Mouse (Mus musculus): ENCODE data around the gene Fuom. TPM values are rescaled to one million over a fixed set of nuclear protein-coding genes. Genes with fewer than 3 reads are reported as not detected.

Fuom gene
- polyA plus RNA-seq, 1 experiment from 2014 or later, result 23.9 TPM

DNA sequence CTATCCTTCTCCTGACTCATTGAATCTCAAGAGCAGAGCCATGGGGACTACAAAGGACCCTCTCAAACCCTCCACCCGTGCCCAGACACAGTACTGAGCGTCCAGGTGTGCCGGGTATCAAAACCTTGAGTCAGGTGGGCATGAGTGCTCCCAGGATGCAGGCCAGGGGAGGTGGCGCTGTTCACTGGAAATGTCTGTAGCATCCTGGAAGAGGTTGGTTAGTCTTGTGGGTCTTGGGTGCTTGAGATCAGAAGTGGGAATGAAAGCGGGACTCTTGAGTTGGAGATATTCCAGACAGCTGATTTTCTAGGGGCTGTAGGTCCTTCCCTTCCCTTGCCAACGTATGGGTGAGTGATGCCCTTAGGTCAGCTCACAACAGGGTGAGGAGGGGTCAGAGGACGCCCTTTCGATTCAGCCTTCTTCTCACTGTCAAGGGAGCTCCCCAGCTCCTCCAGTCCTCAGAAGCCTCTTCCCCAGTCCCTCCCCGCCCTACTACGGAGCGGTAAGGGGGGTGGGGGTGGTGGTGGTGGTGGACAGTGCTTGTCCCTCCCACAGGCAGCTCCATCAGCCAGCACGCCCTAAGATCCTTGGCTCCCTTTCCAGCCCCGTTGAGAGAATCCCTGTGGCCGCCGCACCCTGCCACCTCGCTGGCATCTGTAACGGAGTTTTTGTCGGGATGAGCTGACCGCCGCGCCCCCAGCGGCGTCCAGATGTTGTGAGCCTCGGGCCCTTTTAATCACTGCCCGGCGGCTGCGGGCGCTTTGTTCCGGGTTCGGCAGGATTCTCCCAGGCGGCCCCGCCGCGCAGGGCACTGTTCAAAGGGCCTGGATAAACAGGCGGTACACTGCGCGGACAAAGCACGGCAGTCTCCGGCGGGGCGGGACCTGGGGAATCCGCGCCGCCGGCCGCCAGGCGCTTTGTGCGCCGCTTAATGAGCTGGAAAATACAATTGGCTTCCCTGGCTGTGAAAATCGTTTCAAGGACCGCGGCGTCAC, 44.5 kb downstream of the Fuom start:
- H3K4me1 ChIP-seq (ENCODE audit: control insufficient read depth, insufficient read depth, low read length), result peaks cover 51% of the 10 kb centered on the region
- peaks cover 58% of the 10 kb centered on the region for H3K27me3 ChIP-seq (ENCODE audit: control insufficient read depth, insufficient read depth, low read length)
- 1% methylated on average over 53 of the region's 53 CpGs for WGBS
- peak overlapping the region; percentile 82 for H3K9ac ChIP-seq (replicated peaks; ENCODE audit: low read length)
- peak overlapping the region; percentile 43 for H3K4me3 ChIP-seq (replicated peaks; ENCODE audit: low read depth, low read length)
- H3K4me2 ChIP-seq (ENCODE audit: low read length), result peak overlapping the region; percentile 80
- DNase-seq (peak; percentile 90), ATAC-seq (ENCODE audit: low FRiP score, low TSS enrichment) (peak; percentile 76)
- H3K36me3 ChIP-seq (ENCODE audit: control insufficient read depth, insufficient read depth, low read length), result no peaks in the 10 kb centered on the region
- H3K9me3 ChIP-seq (ENCODE audit: control insufficient read depth, low read length), result no peaks in the 10 kb centered on the region
- peak overlapping the region; percentile 89 for H3K27ac ChIP-seq (replicated peaks; ENCODE audit: low read depth, low read length)

DNA sequence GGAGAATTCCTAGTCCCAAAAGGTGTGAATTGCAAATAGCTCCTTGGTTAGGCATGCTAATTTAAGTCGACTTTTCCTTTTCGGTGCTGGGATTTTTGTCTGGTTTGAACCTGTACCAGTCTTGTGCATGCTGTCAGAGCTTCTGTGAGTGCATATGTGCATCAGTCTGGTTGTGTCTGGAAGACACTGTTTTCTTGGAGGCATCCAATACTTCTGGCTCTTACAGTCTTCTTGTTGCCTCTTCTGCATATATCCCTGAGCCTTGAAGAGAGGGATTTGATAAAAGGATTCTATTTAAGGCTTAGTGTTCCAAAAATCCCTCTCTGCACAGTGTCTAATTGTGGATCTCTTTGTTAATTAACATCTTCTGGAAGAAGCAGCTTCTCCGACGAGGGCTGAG, 48.1 kb downstream of the Fuom start:
- no peaks in the 10 kb centered on the region for H3K9me3 ChIP-seq (ENCODE audit: control insufficient read depth, low read length)
- no peak overlapping the region for H3K4me2 ChIP-seq (ENCODE audit: low read length)
- no peak overlapping the region for H3K9ac ChIP-seq (replicated peaks; ENCODE audit: low read length)
- 81% methylated on average over 4 of the region's 4 CpGs for WGBS
- peaks cover 78% of the 10 kb centered on the region for H3K27me3 ChIP-seq (ENCODE audit: control insufficient read depth, insufficient read depth, low read length)
- H3K4me1 ChIP-seq (ENCODE audit: control insufficient read depth, insufficient read depth, low read length), result peaks cover 27% of the 10 kb centered on the region
- no peaks in the 10 kb centered on the region for H3K36me3 ChIP-seq (ENCODE audit: control insufficient read depth, insufficient read depth, low read length)
- no peak overlapping the region for H3K27ac ChIP-seq (replicated peaks; ENCODE audit: low read depth, low read length)
- H3K4me3 ChIP-seq (replicated peaks; ENCODE audit: low read depth, low read length), result no peak overlapping the region
- no peak for DNase-seq
- no peak for ATAC-seq (ENCODE audit: low FRiP score, low TSS enrichment)

DNA sequence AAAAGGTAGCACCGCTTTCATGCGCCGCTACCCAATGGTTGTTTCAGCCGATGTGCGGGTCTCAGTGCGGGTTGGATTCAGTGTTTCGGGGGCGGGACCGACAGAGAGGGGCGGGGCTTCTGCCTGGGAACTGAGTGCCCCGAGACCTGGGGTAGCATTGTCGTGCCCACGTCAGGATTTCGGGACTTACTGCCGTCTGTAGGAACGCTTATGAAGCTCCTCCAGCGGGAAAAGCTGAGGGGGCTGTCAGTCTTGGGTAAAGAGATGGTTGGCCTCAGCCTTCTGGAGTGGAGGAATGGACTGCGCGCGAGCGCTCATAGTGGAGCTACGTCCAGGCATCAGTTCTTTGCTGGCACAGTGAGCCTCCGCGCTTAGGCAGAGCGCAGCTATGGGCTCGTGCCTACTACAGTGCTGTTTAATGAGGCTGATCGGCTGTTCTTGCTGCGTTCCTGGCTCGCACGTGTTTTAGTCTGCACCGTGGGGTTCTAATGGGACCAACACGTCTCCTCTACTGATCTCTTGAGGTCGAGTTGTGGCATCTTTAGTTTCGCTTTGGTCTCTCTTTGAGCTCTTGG, 53.0 kb downstream of the Fuom start:
- Histone ChIP-seq H3K4me1 (ENCODE audit: control insufficient read depth, insufficient read depth, low read length) (peaks cover 19% of the 10 kb centered on the region; the same call in 1 of the 2 replicates), H3K27ac (replicated peaks; ENCODE audit: low read depth, low read length) (no peak overlapping the region), H3K9ac (replicated peaks; ENCODE audit: low read length) (no peak overlapping the region), H3K4me2 (ENCODE audit: low read length) (peak overlapping the region; percentile 53), H3K9me3 (ENCODE audit: control insufficient read depth, low read length) (no peaks in the 10 kb centered on the region), H3K4me3 (replicated peaks; ENCODE audit: low read depth, low read length) (peak overlapping the region; percentile 34), H3K27me3 (ENCODE audit: control insufficient read depth, insufficient read depth, low read length) (peaks cover 100% of the 10 kb centered on the region), H3K36me3 (ENCODE audit: control insufficient read depth, insufficient read depth, low read length) (no peaks in the 10 kb centered on the region)
- DNase-seq, result peak; percentile 74
- no peak; the same call in 1 of the 2 replicates for ATAC-seq (ENCODE audit: low FRiP score, low TSS enrichment)
- under 1% methylated on average over 34 of the region's 34 CpGs for WGBS

DNA sequence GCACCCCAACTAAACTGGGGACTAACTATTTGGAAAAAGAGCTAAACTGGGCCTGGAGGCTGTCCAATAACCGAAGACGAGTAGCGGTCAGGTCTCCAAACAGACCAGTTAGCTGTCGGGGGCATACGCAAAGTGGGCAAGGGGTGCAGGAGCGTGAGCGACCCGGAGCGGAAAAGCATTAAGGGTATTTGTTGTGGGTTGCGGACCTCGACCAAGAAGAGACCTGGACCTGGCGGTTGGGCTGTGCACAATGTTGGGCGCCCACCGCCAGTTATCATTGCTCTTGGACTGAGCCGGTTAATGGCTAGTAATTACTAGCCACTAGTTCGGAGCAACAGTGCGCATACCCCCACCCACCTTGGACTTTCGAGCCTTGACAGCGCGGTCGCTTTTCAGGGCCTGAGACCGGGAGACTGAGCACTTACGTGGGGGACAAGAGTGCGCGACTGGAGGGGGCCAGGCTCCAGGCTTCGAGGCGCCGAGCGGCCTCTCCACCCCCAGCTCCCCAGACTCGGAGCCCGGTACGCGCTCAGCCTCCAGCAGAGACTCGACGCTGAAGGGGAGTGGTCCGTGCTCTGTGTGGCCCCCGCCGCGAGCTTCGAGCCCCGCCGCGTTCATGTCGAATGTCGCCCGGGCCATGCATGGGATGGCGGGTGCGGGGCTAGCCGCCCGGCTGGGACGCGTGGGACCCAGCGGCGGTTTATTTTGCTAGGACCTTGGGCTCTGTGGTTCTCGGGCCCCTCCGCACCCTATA, 53.7 kb downstream of the Fuom start, which contains the start of gene Msx3:
Msx3 (minus strand) TSS at position 729 of the 754 bp plus-strand sequence.
- DNase-seq, result peak; percentile 14
- ATAC-seq (ENCODE audit: low FRiP score, low TSS enrichment), result no peak; the same call in 1 of the 2 replicates
- H3K27ac ChIP-seq (replicated peaks; ENCODE audit: low read depth, low read length), result no peak within 1 kb of the TSS
- peaks cover 96% of the 10 kb centered on the region for H3K27me3 ChIP-seq (ENCODE audit: control insufficient read depth, insufficient read depth, low read length)
- H3K4me2 ChIP-seq (ENCODE audit: low read length), result peak within 1 kb of the TSS; percentile 53
- H3K4me1 ChIP-seq (ENCODE audit: control insufficient read depth, insufficient read depth, low read length), result peaks cover 19% of the 10 kb centered on the region; the same call in 1 of the 2 replicates
- WGBS, result under 1% methylated on average over 56 of the region's 56 CpGs
- no peaks in the 10 kb centered on the region for H3K9me3 ChIP-seq (ENCODE audit: control insufficient read depth, low read length)
- H3K4me3 ChIP-seq (replicated peaks; ENCODE audit: low read depth, low read length), result peak within 1 kb of the TSS; percentile 34
- no peaks in the 10 kb centered on the region for H3K36me3 ChIP-seq (ENCODE audit: control insufficient read depth, insufficient read depth, low read length)
- H3K9ac ChIP-seq (replicated peaks; ENCODE audit: low read length), result no peak within 1 kb of the TSS; the same call in 1 of the 2 replicates

DNA sequence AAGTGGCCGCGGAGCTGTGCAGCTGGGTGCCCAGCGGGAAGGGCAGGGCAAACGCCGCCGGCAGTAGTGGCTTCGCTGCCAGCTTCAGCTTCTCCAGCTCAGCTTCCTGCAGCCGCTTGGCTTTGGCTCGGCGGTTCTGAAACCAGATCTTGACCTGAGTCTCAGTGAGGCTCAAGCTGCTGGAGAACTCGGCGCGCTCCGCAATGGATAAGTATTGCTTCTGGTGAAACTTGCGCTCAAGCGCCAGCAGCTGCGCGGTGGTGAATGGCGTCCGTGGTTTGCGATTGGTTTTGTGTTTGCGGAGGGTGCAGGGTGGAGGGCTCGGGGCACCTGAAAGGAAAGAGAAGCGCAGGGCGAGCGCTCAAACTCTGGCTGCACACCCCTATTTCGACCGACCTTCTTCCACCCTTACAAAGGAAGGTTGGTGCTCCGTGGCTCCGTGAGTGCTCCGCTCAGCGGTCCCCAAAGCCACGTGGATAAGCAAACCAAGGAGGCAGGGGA, 54.4 kb downstream of the Fuom start:
- DNase-seq, result peak; percentile 61
- Histone ChIP-seq H3K9me3 (ENCODE audit: control insufficient read depth, low read length) (no peaks in the 10 kb centered on the region), H3K9ac (replicated peaks; ENCODE audit: low read length) (no peak overlapping the region; the same call in 1 of the 2 replicates), H3K4me2 (ENCODE audit: low read length) (peak overlapping the region; percentile 53), H3K4me1 (ENCODE audit: control insufficient read depth, insufficient read depth, low read length) (peaks cover 19% of the 10 kb centered on the region; the same call in 1 of the 2 replicates), H3K27ac (replicated peaks; ENCODE audit: low read depth, low read length) (no peak overlapping the region), H3K27me3 (ENCODE audit: control insufficient read depth, insufficient read depth, low read length) (peaks cover 90% of the 10 kb centered on the region), H3K4me3 (replicated peaks; ENCODE audit: low read depth, low read length) (peak overlapping the region; percentile 34), H3K36me3 (ENCODE audit: control insufficient read depth, insufficient read depth, low read length) (no peaks in the 10 kb centered on the region)
- under 1% methylated on average over 33 of the region's 33 CpGs for WGBS
- no peak for ATAC-seq (ENCODE audit: low FRiP score, low TSS enrichment)

Other genes with a start within 250 kb of the Fuom start
- 20.6 and 22.9 TPM in 2 replicates for gene Kndc1, start 207.7 kb downstream of the Fuom start, polyA plus RNA-seq (2014; fragmentation: Nextera tagmentation; extraction: Ambion mirVana)
- gene Utf1, start 158.7 kb downstream of the Fuom start, polyA plus RNA-seq (2014; fragmentation: Nextera tagmentation; extraction: Ambion mirVana), result not detected in 2 replicates
- gene 6430531B16Rik, start 123.7 kb downstream of the Fuom start, polyA plus RNA-seq (2014; fragmentation: Nextera tagmentation; extraction: Ambion mirVana), result 0.74 and 0.76 TPM in 2 replicates
- 2.8 and 3.6 TPM in 2 replicates for gene Adam8, start 109.9 kb downstream of the Fuom start, polyA plus RNA-seq (2014; fragmentation: Nextera tagmentation; extraction: Ambion mirVana)
- gene Zfp511, start 66.0 kb downstream of the Fuom start, polyA plus RNA-seq (2014; fragmentation: Nextera tagmentation; extraction: Ambion mirVana), result 51.5 and 55.9 TPM in 2 replicates
- 58.6 and 64.7 TPM in 2 replicates for gene Tubgcp2, start 65.8 kb downstream of the Fuom start, polyA plus RNA-seq (2014; fragmentation: Nextera tagmentation; extraction: Ambion mirVana)
- gene Msx3, start 53.4 kb downstream of the Fuom start, polyA plus RNA-seq (2014; fragmentation: Nextera tagmentation; extraction: Ambion mirVana), result 5.1 and 5.8 TPM in 2 replicates
- gene Caly, start 19.9 kb downstream of the Fuom start, polyA plus RNA-seq (2014; fragmentation: Nextera tagmentation; extraction: Ambion mirVana), result 184 and 275 TPM in 2 replicates
- gene Prap1, start 9.0 kb downstream of the Fuom start, polyA plus RNA-seq (2014; fragmentation: Nextera tagmentation; extraction: Ambion mirVana), result not detected in 2 replicates
- gene Paox, start 13.4 kb upstream of the Fuom start, polyA plus RNA-seq (2014; fragmentation: Nextera tagmentation; extraction: Ambion mirVana), result 5.5 and 6.7 TPM in 2 replicates
- gene Echs1, start 14.0 kb upstream of the Fuom start, polyA plus RNA-seq (2014; fragmentation: Nextera tagmentation; extraction: Ambion mirVana), result 129 TPM in 2 replicates
- gene Mtg1, start 35.1 kb upstream of the Fuom start, polyA plus RNA-seq (2014; fragmentation: Nextera tagmentation; extraction: Ambion mirVana), result 30.0 and 34.7 TPM in 2 replicates
- 14.4 and 15.1 TPM in 2 replicates for gene Sprn, start 52.4 kb upstream of the Fuom start, polyA plus RNA-seq (2014; fragmentation: Nextera tagmentation; extraction: Ambion mirVana)
- gene Olfr522, start 62.3 kb upstream of the Fuom start, polyA plus RNA-seq (2014; fragmentation: Nextera tagmentation; extraction: Ambion mirVana), result not detected in 2 replicates
- not detected in 2 replicates for gene Olfr523, start 70.8 kb upstream of the Fuom start, polyA plus RNA-seq (2014; fragmentation: Nextera tagmentation; extraction: Ambion mirVana)
- gene Olfr524, start 103.5 kb upstream of the Fuom start, polyA plus RNA-seq (2014; fragmentation: Nextera tagmentation; extraction: Ambion mirVana), result not detected in 2 replicates
- gene Cd163l1, start 115.8 kb upstream of the Fuom start, polyA plus RNA-seq (2014; fragmentation: Nextera tagmentation; extraction: Ambion mirVana), result not detected in 2 replicates
- not detected in 2 replicates for gene 5830411N06Rik, start 144.8 kb upstream of the Fuom start, polyA plus RNA-seq (2014; fragmentation: Nextera tagmentation; extraction: Ambion mirVana)
- not detected in 2 replicates for gene Olfr525, start 218.4 kb upstream of the Fuom start, polyA plus RNA-seq (2014; fragmentation: Nextera tagmentation; extraction: Ambion mirVana)
- gene Olfr527, start 231.6 kb upstream of the Fuom start, polyA plus RNA-seq (2014; fragmentation: Nextera tagmentation; extraction: Ambion mirVana), result not detected in 2 replicates

All from midbrain, embryonic 14.5 days (tissue).